Mouse (Mus musculus): ENCODE data around the gene Ccn2. TPM values are rescaled to one million over a fixed set of nuclear protein-coding genes. Genes with fewer than 3 reads are reported as not detected.

Gene Ccn2
- polyA plus RNA-seq, 1 experiment from 2014 or later: 1.4 TPM

DNA sequence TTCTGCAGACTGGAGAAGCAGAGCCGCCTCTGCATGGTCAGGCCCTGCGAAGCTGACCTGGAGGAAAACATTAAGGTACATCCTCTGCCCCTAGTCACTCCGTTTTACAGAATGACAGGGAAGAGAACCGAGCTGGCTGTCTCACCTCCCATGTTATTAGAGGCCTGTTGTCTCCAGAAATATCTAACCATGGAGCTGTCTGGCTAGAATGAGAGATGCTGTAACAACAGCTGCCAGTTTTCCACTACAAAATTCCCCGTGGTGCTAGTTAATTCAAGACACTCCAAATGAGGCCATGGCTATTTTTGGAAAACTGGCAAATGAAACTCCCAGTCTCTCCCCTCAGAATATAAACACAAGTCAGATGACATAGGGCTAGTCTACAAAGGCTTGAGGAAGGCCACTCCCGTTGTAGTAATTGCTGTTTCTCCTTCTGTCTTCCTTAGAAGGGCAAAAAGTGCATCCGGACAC lies 1.7 kb downstream of the Ccn2 start:
- Histone ChIP-seq H3K9me3 (ENCODE audit: control insufficient read depth, low read length) (no peaks in the 10 kb centered on the region), H3K27me3 (ENCODE audit: control insufficient read depth, insufficient read depth, low read length) (no peaks in the 10 kb centered on the region), H3K4me2 (ENCODE audit: low read length) (peak overlapping the region; percentile 66; the same call in 1 of the 2 replicates), H3K4me3 (replicated peaks; ENCODE audit: low read depth, low read length) (no peak overlapping the region), H3K9ac (replicated peaks; ENCODE audit: low read length) (no peak overlapping the region), H3K4me1 (ENCODE audit: control insufficient read depth, insufficient read depth, low read length) (0 out of 2 replicates have a peak, but pooled peaks cover 8% of the 10 kb centered on the region), H3K36me3 (ENCODE audit: control insufficient read depth, insufficient read depth, low read length) (no peaks in the 10 kb centered on the region), H3K27ac (replicated peaks; ENCODE audit: low read depth, low read length) (no peak overlapping the region)
- DNase-seq (peak; percentile 26), ATAC-seq (ENCODE audit: low FRiP score, low TSS enrichment) (no peak)
- 60% methylated on average over 7 of the region's 7 CpGs for WGBS

- no peak overlapping the region for H3K4me2 ChIP-seq (ENCODE audit: low read length)
- no peak for DNase-seq
Observed at GRCm38 (mm10) chr10:24597789-24598188, 2.5 kb downstream of the Ccn2 start.

GRCm38 (mm10) chr10:24598693-24599092 lies 3.5 kb downstream of the Ccn2 start:
- WGBS: 76% methylated on average over 6 of the region's 6 CpGs

More at GRCm38 (mm10) chr10:24597789-24598188, 2.5 kb downstream of the Ccn2 start:
- H3K27ac ChIP-seq (replicated peaks; ENCODE audit: low read depth, low read length): no peak overlapping the region
- no peak overlapping the region for H3K4me3 ChIP-seq (replicated peaks; ENCODE audit: low read depth, low read length)
- H3K9ac ChIP-seq (replicated peaks; ENCODE audit: low read length): no peak overlapping the region
- no peaks in the 10 kb centered on the region for H3K9me3 ChIP-seq (ENCODE audit: control insufficient read depth, low read length)
- H3K4me1 ChIP-seq (ENCODE audit: control insufficient read depth, insufficient read depth, low read length): 0 out of 2 replicates have a peak, but pooled peaks cover 8% of the 10 kb centered on the region
- no peak for ATAC-seq (ENCODE audit: low FRiP score, low TSS enrichment)
- H3K27me3 ChIP-seq (ENCODE audit: control insufficient read depth, insufficient read depth, low read length): no peaks in the 10 kb centered on the region
- WGBS: 83% methylated on average over 4 of the region's 4 CpGs
- H3K36me3 ChIP-seq (ENCODE audit: control insufficient read depth, insufficient read depth, low read length): no peaks in the 10 kb centered on the region

DNA sequence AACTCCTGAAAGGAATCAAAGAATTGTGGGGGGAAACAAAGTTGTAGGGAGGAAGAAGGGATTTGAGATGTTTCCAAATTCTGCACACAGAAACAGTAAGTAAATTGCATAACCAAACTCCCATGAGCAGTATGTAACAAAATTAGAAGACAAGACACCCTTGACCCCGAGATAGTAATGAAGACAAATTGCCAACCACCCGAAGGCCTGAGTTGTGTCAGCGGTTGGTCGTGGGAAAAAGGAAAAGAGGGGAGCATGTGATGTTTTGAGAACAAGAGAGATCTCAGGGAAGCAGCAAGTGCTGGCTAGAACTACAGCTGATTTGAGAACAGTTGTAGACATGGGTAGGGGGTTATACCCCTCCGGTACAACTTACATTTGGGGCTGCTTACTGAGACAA lies 4.6 kb downstream of the Ccn2 start:
- no peak for DNase-seq
- 87% methylated on average over 5 of the region's 5 CpGs for WGBS
- no peaks in the 10 kb centered on the region for H3K27me3 ChIP-seq (ENCODE audit: control insufficient read depth, insufficient read depth, low read length)

More at GRCm38 (mm10) chr10:24598693-24599092, 3.5 kb downstream of the Ccn2 start:
- ATAC-seq (ENCODE audit: low FRiP score, low TSS enrichment) (no peak), DNase-seq (no peak)
- Histone ChIP-seq H3K27me3 (ENCODE audit: control insufficient read depth, insufficient read depth, low read length) (no peaks in the 10 kb centered on the region), H3K36me3 (ENCODE audit: control insufficient read depth, insufficient read depth, low read length) (no peaks in the 10 kb centered on the region), H3K9me3 (ENCODE audit: control insufficient read depth, low read length) (no peaks in the 10 kb centered on the region), H3K4me1 (ENCODE audit: control insufficient read depth, insufficient read depth, low read length) (0 out of 2 replicates have a peak, but pooled peaks cover 8% of the 10 kb centered on the region), H3K9ac (replicated peaks; ENCODE audit: low read length) (no peak overlapping the region), H3K27ac (replicated peaks; ENCODE audit: low read depth, low read length) (no peak overlapping the region), H3K4me3 (replicated peaks; ENCODE audit: low read depth, low read length) (no peak overlapping the region), H3K4me2 (ENCODE audit: low read length) (no peak overlapping the region)

GRCm38 (mm10) chr10:24603035-24603434 lies 7.8 kb downstream of the Ccn2 start:
- H3K36me3 ChIP-seq (ENCODE audit: control insufficient read depth, insufficient read depth, low read length): no peaks in the 10 kb centered on the region
- ATAC-seq (ENCODE audit: low FRiP score, low TSS enrichment) (no peak), DNase-seq (no peak)
- WGBS: 90% methylated on average over 2 of the region's 2 CpGs
- no peaks in the 10 kb centered on the region for H3K27me3 ChIP-seq (ENCODE audit: control insufficient read depth, insufficient read depth, low read length)
- no peak overlapping the region for H3K27ac ChIP-seq (replicated peaks; ENCODE audit: low read depth, low read length)
- H3K4me2 ChIP-seq (ENCODE audit: low read length): no peak overlapping the region
- H3K9me3 ChIP-seq (ENCODE audit: control insufficient read depth, low read length): no peaks in the 10 kb centered on the region
- H3K9ac ChIP-seq (replicated peaks; ENCODE audit: low read length): no peak overlapping the region
- no peaks in the 10 kb centered on the region for H3K4me1 ChIP-seq (ENCODE audit: control insufficient read depth, insufficient read depth, low read length)
- H3K4me3 ChIP-seq (replicated peaks; ENCODE audit: low read depth, low read length): no peak overlapping the region

More for the DNA sequence above, 4.6 kb downstream of the Ccn2 start:
- Histone ChIP-seq H3K9ac (replicated peaks; ENCODE audit: low read length) (no peak overlapping the region), H3K36me3 (ENCODE audit: control insufficient read depth, insufficient read depth, low read length) (no peaks in the 10 kb centered on the region), H3K4me3 (replicated peaks; ENCODE audit: low read depth, low read length) (no peak overlapping the region), H3K9me3 (ENCODE audit: control insufficient read depth, low read length) (no peaks in the 10 kb centered on the region), H3K27ac (replicated peaks; ENCODE audit: low read depth, low read length) (no peak overlapping the region), H3K4me1 (ENCODE audit: control insufficient read depth, insufficient read depth, low read length) (0 out of 2 replicates have a peak, but pooled peaks cover 8% of the 10 kb centered on the region), H3K4me2 (ENCODE audit: low read length) (no peak overlapping the region)
- ATAC-seq (ENCODE audit: low FRiP score, low TSS enrichment): no peak

DNA sequence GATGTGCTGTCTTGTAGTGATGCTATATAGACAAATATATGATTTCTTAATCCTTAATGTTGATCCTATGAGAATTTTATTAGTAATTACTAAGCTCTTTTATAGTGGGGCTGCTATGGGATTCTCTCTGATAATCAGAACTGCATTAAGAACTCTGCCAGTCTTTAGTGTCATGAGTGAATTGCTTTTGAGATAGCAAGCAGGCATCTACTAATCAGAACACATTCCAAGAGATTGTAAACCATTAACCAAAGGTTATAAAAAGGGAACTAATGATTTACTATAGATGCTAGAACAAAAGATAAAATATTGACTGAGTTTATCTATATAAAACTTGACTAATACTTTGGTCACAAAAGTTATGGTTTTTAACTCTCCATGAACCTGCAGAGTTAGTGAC lies 8.5 kb downstream of the Ccn2 start:
- no peaks in the 10 kb centered on the region for H3K36me3 ChIP-seq (ENCODE audit: control insufficient read depth, insufficient read depth, low read length)
- no peak for DNase-seq
- H3K4me2 ChIP-seq (ENCODE audit: low read length): no peak overlapping the region
- no peak overlapping the region for H3K4me3 ChIP-seq (replicated peaks; ENCODE audit: low read depth, low read length)
- H3K27me3 ChIP-seq (ENCODE audit: control insufficient read depth, insufficient read depth, low read length): no peaks in the 10 kb centered on the region
- H3K9ac ChIP-seq (replicated peaks; ENCODE audit: low read length): no peak overlapping the region
- ATAC-seq (ENCODE audit: low FRiP score, low TSS enrichment): no peak
- no peaks in the 10 kb centered on the region for H3K9me3 ChIP-seq (ENCODE audit: control insufficient read depth, low read length)
- H3K4me1 ChIP-seq (ENCODE audit: control insufficient read depth, insufficient read depth, low read length): no peaks in the 10 kb centered on the region
- no peak overlapping the region for H3K27ac ChIP-seq (replicated peaks; ENCODE audit: low read depth, low read length)

GRCm38 (mm10) chr10:24609146-24609545 lies 13.9 kb downstream of the Ccn2 start:
- H3K4me2 ChIP-seq (ENCODE audit: low read length): no peak overlapping the region
- DNase-seq: no peak
- H3K27me3 ChIP-seq (ENCODE audit: control insufficient read depth, insufficient read depth, low read length): no peaks in the 10 kb centered on the region
- 91% methylated on average over 3 of the region's 3 CpGs for WGBS
- H3K9me3 ChIP-seq (ENCODE audit: control insufficient read depth, low read length): no peaks in the 10 kb centered on the region
- no peak overlapping the region for H3K4me3 ChIP-seq (replicated peaks; ENCODE audit: low read depth, low read length)
- no peaks in the 10 kb centered on the region for H3K4me1 ChIP-seq (ENCODE audit: control insufficient read depth, insufficient read depth, low read length)
- ATAC-seq (ENCODE audit: low FRiP score, low TSS enrichment): no peak
- H3K9ac ChIP-seq (replicated peaks; ENCODE audit: low read length): no peak overlapping the region
- H3K36me3 ChIP-seq (ENCODE audit: control insufficient read depth, insufficient read depth, low read length): no peaks in the 10 kb centered on the region
- no peak overlapping the region for H3K27ac ChIP-seq (replicated peaks; ENCODE audit: low read depth, low read length)

- 94% methylated on average over 9 of the region's 9 CpGs for WGBS
- no peak overlapping the region for H3K27ac ChIP-seq (replicated peaks; ENCODE audit: low read depth, low read length)
- no peaks in the 10 kb centered on the region for H3K36me3 ChIP-seq (ENCODE audit: control insufficient read depth, insufficient read depth, low read length)
- no peaks in the 10 kb centered on the region for H3K9me3 ChIP-seq (ENCODE audit: control insufficient read depth, low read length)
- ATAC-seq (ENCODE audit: low FRiP score, low TSS enrichment) (no peak), DNase-seq (no peak)
- H3K27me3 ChIP-seq (ENCODE audit: control insufficient read depth, insufficient read depth, low read length): no peaks in the 10 kb centered on the region
- no peak overlapping the region for H3K4me2 ChIP-seq (ENCODE audit: low read length)
- H3K9ac ChIP-seq (replicated peaks; ENCODE audit: low read length): no peak overlapping the region
- no peak overlapping the region for H3K4me3 ChIP-seq (replicated peaks; ENCODE audit: low read depth, low read length)
- no peaks in the 10 kb centered on the region for H3K4me1 ChIP-seq (ENCODE audit: control insufficient read depth, insufficient read depth, low read length)
Observed at GRCm38 (mm10) chr10:24609766-24610165, 14.5 kb downstream of the Ccn2 start.

- Histone ChIP-seq H3K4me1 (ENCODE audit: control insufficient read depth, insufficient read depth, low read length) (no peaks in the 10 kb centered on the region), H3K27ac (replicated peaks; ENCODE audit: low read depth, low read length) (no peak overlapping the region), H3K4me2 (ENCODE audit: low read length) (no peak overlapping the region), H3K27me3 (ENCODE audit: control insufficient read depth, insufficient read depth, low read length) (no peaks in the 10 kb centered on the region), H3K9ac (replicated peaks; ENCODE audit: low read length) (no peak overlapping the region), H3K4me3 (replicated peaks; ENCODE audit: low read depth, low read length) (no peak overlapping the region), H3K36me3 (ENCODE audit: control insufficient read depth, insufficient read depth, low read length) (no peaks in the 10 kb centered on the region), H3K9me3 (ENCODE audit: control insufficient read depth, low read length) (no peaks in the 10 kb centered on the region)
- WGBS: 90% methylated on average over 4 of the region's 4 CpGs
- no peak for DNase-seq
- ATAC-seq (ENCODE audit: low FRiP score, low TSS enrichment): no peak
Observed at GRCm38 (mm10) chr10:24614726-24615125, 19.5 kb downstream of the Ccn2 start.
